Comparison of ENCODE assay signal across 17 mouse cellular contexts in genomic region chr11:88542817-88543216, GRCm38 (mm10).
A peak's percentile ranks its signal among the peaks of the same experiment; 100 is the strongest.
DNase-seq lines count a peak whose midpoint lies in the region; ATAC-seq lines count a peak whose summit lies in the region.
"Had no signal": no experiment of that assay in that cellular context is flagged by ENCODE, and none has a peak within 500 bp of the region (broad histone marks: within the 10 kb centered on the region; RNA-seq: fewer than 3 reads in every experiment).

No protein-coding gene starts in this region.

- no peak overlapping the region for H3K4me3 ChIP-seq in hindbrain, embryonic 10.5 days
- no peak overlapping the region for H3K4me3 ChIP-seq in hindbrain, embryonic 11.5 days (ENCODE audit: low read depth, low read length)
- H3K4me3 ChIP-seq in neural tube, embryonic 13.5 days, result no peak overlapping the region
- no peak overlapping the region for H3K4me3 ChIP-seq in hindbrain, embryonic 16.5 days (ENCODE audit: low read length)
- H3K4me3 ChIP-seq in neural tube, embryonic 15.5 days (replicated peaks), result no peak overlapping the region
- H3K4me3 ChIP-seq: embryonic facial prominence, embryonic 15.5 days; heart, embryonic 15.5 days; stomach, embryonic 15.5 days had no signal

- WGBS in hindbrain, embryonic 10.5 days, result 91% methylated on average over 3 of the region's 3 CpGs
- WGBS in hindbrain, embryonic 11.5 days, result 84% methylated on average over 3 of the region's 3 CpGs
- WGBS in neural tube, embryonic 13.5 days, result 47% methylated on average over 3 of the region's 3 CpGs
- WGBS in hindbrain, embryonic 16.5 days, result 33% methylated on average over 3 of the region's 3 CpGs
- 41% methylated on average over 3 of the region's 3 CpGs for WGBS in neural tube, embryonic 15.5 days

- no peak overlapping the region for H3K9ac ChIP-seq in hindbrain, embryonic 11.5 days (ENCODE audit: low read depth, low read length)
- no peak overlapping the region for H3K9ac ChIP-seq in neural tube, embryonic 13.5 days
- H3K9ac ChIP-seq in hindbrain, embryonic 16.5 days (ENCODE audit: low read depth, low read length), result no peak overlapping the region
- no peak overlapping the region for H3K9ac ChIP-seq in neural tube, embryonic 15.5 days (replicated peaks)
- H3K9ac ChIP-seq: embryonic facial prominence, embryonic 15.5 days; heart, embryonic 15.5 days; stomach, embryonic 15.5 days had no signal

- DNase-seq in hindbrain, embryonic 10.5 days (ENCODE audit: low spot score), result no peak
- no peak for DNase-seq in hindbrain, embryonic 11.5 days (ENCODE audit: low spot score)
- DNase-seq in neural tube, embryonic 10.5 days (ENCODE audit: extremely low spot score, low spot score), result no peak
- DNase-seq in left cerebral cortex, adult 18-20 months (ENCODE audit: low spot score in 2 of 2), result no peak
- DNase-seq in kidney, adult 9 months, result no peak
- DNase-seq: adrenal gland, postnatal 25 days; cerebellum, adult 9-11 months; heart, adult 11 months; layer of hippocampus, postnatal 36 days; spleen, adult 18-20 months had no signal

- no peaks in the 10 kb centered on the region for H3K27me3 ChIP-seq in hindbrain, embryonic 10.5 days (ENCODE audit: insufficient read depth, poor library complexity, severe bottlenecking)
- no peaks in the 10 kb centered on the region for H3K27me3 ChIP-seq in hindbrain, embryonic 11.5 days (ENCODE audit: control insufficient read depth, insufficient read depth, low read length)
- H3K27me3 ChIP-seq in neural tube, embryonic 13.5 days, result no peaks in the 10 kb centered on the region
- no peaks in the 10 kb centered on the region for H3K27me3 ChIP-seq in hindbrain, embryonic 16.5 days (replicated peaks; ENCODE audit: control insufficient read depth, insufficient read depth, low read length)
- no peaks in the 10 kb centered on the region for H3K27me3 ChIP-seq in neural tube, embryonic 15.5 days (replicated peaks)
- H3K27me3 ChIP-seq: embryonic facial prominence, embryonic 15.5 days; heart, embryonic 15.5 days; stomach, embryonic 15.5 days had no signal

- ATAC-seq in hindbrain, embryonic 11.5 days (ENCODE audit: low FRiP score), result no peak
- ATAC-seq in neural tube, embryonic 13.5 days (ENCODE audit: low read depth), result no peak
- no peak for ATAC-seq in hindbrain, embryonic 16.5 days
- no peak for ATAC-seq in neural tube, embryonic 15.5 days (ENCODE audit: low FRiP score)
- ATAC-seq: forebrain, embryonic 14.5 days had no signal

- H3K27ac ChIP-seq in hindbrain, embryonic 10.5 days, result peak overlapping the region; percentile 30; the same call in 1 of the 2 replicates
- H3K27ac ChIP-seq in hindbrain, embryonic 11.5 days (ENCODE audit: low read depth, low read length), result no peak overlapping the region
- H3K27ac ChIP-seq in neural tube, embryonic 13.5 days (replicated peaks), result peak overlapping the region; percentile 49
- H3K27ac ChIP-seq in hindbrain, embryonic 16.5 days (ENCODE audit: low read depth, low read length), result peak overlapping the region; percentile 59; the same call in 1 of the 2 replicates
- peak overlapping the region; percentile 58 for H3K27ac ChIP-seq in neural tube, embryonic 15.5 days (replicated peaks)
- H3K27ac ChIP-seq: embryonic facial prominence, embryonic 15.5 days; heart, embryonic 15.5 days; stomach, embryonic 15.5 days had no signal

- H3K9me3 ChIP-seq in hindbrain, embryonic 10.5 days, result no peaks in the 10 kb centered on the region
- H3K9me3 ChIP-seq in hindbrain, embryonic 11.5 days (ENCODE audit: control insufficient read depth, low read length), result no peaks in the 10 kb centered on the region
- no peaks in the 10 kb centered on the region for H3K9me3 ChIP-seq in neural tube, embryonic 13.5 days
- no peaks in the 10 kb centered on the region for H3K9me3 ChIP-seq in hindbrain, embryonic 16.5 days (ENCODE audit: control insufficient read depth, low read length)
- H3K9me3 ChIP-seq in neural tube, embryonic 15.5 days (replicated peaks), result no peaks in the 10 kb centered on the region
- H3K9me3 ChIP-seq: embryonic facial prominence, embryonic 15.5 days; heart, embryonic 15.5 days; stomach, embryonic 15.5 days had no signal

- H3K4me2 ChIP-seq in hindbrain, embryonic 11.5 days (replicated peaks; ENCODE audit: low read depth, low read length), result no peak overlapping the region
- no peak overlapping the region for H3K4me2 ChIP-seq in neural tube, embryonic 13.5 days
- no peak overlapping the region for H3K4me2 ChIP-seq in hindbrain, embryonic 16.5 days (ENCODE audit: low read length)
- H3K4me2 ChIP-seq in neural tube, embryonic 15.5 days, result no peak overlapping the region
- H3K4me2 ChIP-seq: embryonic facial prominence, embryonic 15.5 days; heart, embryonic 15.5 days; stomach, embryonic 15.5 days had no signal

- H3K36me3 ChIP-seq in hindbrain, embryonic 10.5 days, result peaks cover 21% of the 10 kb centered on the region
- H3K36me3 ChIP-seq in hindbrain, embryonic 11.5 days (ENCODE audit: control insufficient read depth, insufficient read depth, low read length), result no peaks in the 10 kb centered on the region
- H3K36me3 ChIP-seq in neural tube, embryonic 13.5 days, result no peaks in the 10 kb centered on the region
- H3K36me3 ChIP-seq in hindbrain, embryonic 16.5 days (ENCODE audit: control insufficient read depth, insufficient read depth, low read length), result no peaks in the 10 kb centered on the region
- H3K36me3 ChIP-seq in neural tube, embryonic 15.5 days, result no peaks in the 10 kb centered on the region
- H3K36me3 ChIP-seq: embryonic facial prominence, embryonic 15.5 days; heart, embryonic 15.5 days; stomach, embryonic 15.5 days had no signal

- H3K4me1 ChIP-seq in hindbrain, embryonic 10.5 days (replicated peaks), result peaks cover 84% of the 10 kb centered on the region
- peaks cover 25% of the 10 kb centered on the region for H3K4me1 ChIP-seq in hindbrain, embryonic 11.5 days (replicated peaks; ENCODE audit: control insufficient read depth, insufficient read depth, low read length)
- H3K4me1 ChIP-seq in neural tube, embryonic 13.5 days (replicated peaks), result peaks cover 92% of the 10 kb centered on the region
- peaks cover 57% of the 10 kb centered on the region for H3K4me1 ChIP-seq in hindbrain, embryonic 16.5 days (ENCODE audit: control insufficient read depth, insufficient read depth, low read depth, low read length)
- peaks cover 66% of the 10 kb centered on the region for H3K4me1 ChIP-seq in neural tube, embryonic 15.5 days
